Mouse (Mus musculus): ENCODE results near the gene Treml4. TPM values are rescaled to one million over a fixed set of nuclear protein-coding genes. Genes with fewer than 3 reads are reported as not detected.

Treml4 gene
- polyA plus RNA-seq (2015; fragmentation: Nextera tagmentation; extraction: Ambion mirVana) = 0.10 TPM in 1 of 2 replicates, not detected in the other

GRCm38 (mm10) chr17:48263741-48264362 is at the start of gene Treml4:
Treml4 (plus strand) TSS chr17:48264295.

GRCm38 (mm10) chr17:48232518-48232917 is 31.6 kb upstream of the Treml4 start, which contains the start of gene Trem1:
Trem1 (plus strand) TSS chr17:48232768.

GRCm38 (mm10) chr17:48247221-48247928 is 16.7 kb upstream of the Treml4 start, which contains the start of gene Trem3:
Trem3 (plus strand) TSS chr17:48247777.

GRCm38 (mm10) chr17:48299203-48299602 is 35.1 kb downstream of the Treml4 start, which contains the start of gene Treml2:
Treml2 (plus strand) TSS chr17:48299498.

GRCm38 (mm10) chr17:48315905-48316579 is 51.9 kb downstream of the Treml4 start, which contains the start of gene B430306N03Rik:
B430306N03Rik (plus strand) TSS chr17:48316141.

Other genes starting within 250 kb of the Treml4 start
- gene 1700122O11Rik, start 226.0 kb upstream of the Treml4 start, polyA plus RNA-seq (2015; fragmentation: Nextera tagmentation; extraction: Ambion mirVana) = not detected in 2 replicates
- gene 1700067P10Rik, start 175.0 kb upstream of the Treml4 start, polyA plus RNA-seq (2015; fragmentation: Nextera tagmentation; extraction: Ambion mirVana) = not detected in 2 replicates
- gene 9830107B12Rik, start 118.0 kb upstream of the Treml4 start, polyA plus RNA-seq (2015; fragmentation: Nextera tagmentation; extraction: Ambion mirVana) = not detected in 2 replicates
- 0.15 and 0.26 TPM in 2 replicates for gene A530064D06Rik, start 97.0 kb upstream of the Treml4 start, polyA plus RNA-seq (2015; fragmentation: Nextera tagmentation; extraction: Ambion mirVana)
- gene Trem1, start 31.5 kb upstream of the Treml4 start, polyA plus RNA-seq (2015; fragmentation: Nextera tagmentation; extraction: Ambion mirVana) = not detected in 2 replicates
- gene Trem3, start 16.5 kb upstream of the Treml4 start, polyA plus RNA-seq (2015; fragmentation: Nextera tagmentation; extraction: Ambion mirVana) = 0.14 TPM in 1 of 2 replicates, not detected in the other
- gene Treml2, start 35.2 kb downstream of the Treml4 start, polyA plus RNA-seq (2015; fragmentation: Nextera tagmentation; extraction: Ambion mirVana) = 0.04 TPM in 1 of 2 replicates, not detected in the other
- 0.12 and 0.33 TPM in 2 replicates for gene B430306N03Rik, start 51.8 kb downstream of the Treml4 start, polyA plus RNA-seq (2015; fragmentation: Nextera tagmentation; extraction: Ambion mirVana)
- gene Trem2, start 82.1 kb downstream of the Treml4 start, polyA plus RNA-seq (2015; fragmentation: Nextera tagmentation; extraction: Ambion mirVana) = 3.1 and 4.4 TPM in 2 replicates
- gene Treml1, start 95.6 kb downstream of the Treml4 start, polyA plus RNA-seq (2015; fragmentation: Nextera tagmentation; extraction: Ambion mirVana) = 0.13 and 0.27 TPM in 2 replicates
- 3.4 TPM in 2 replicates for gene Nfya, start 145.6 kb downstream of the Treml4 start, polyA plus RNA-seq (2015; fragmentation: Nextera tagmentation; extraction: Ambion mirVana)
- 21.5 and 24.7 TPM in 2 replicates for gene Oard1, start 145.7 kb downstream of the Treml4 start, polyA plus RNA-seq (2015; fragmentation: Nextera tagmentation; extraction: Ambion mirVana)
- gene Apobec2, start 168.6 kb downstream of the Treml4 start, polyA plus RNA-seq (2015; fragmentation: Nextera tagmentation; extraction: Ambion mirVana) = 673 and 703 TPM in 2 replicates
- 0.62 TPM in 1 of 2 replicates, not detected in the other for gene Tspo2, start 187.2 kb downstream of the Treml4 start, polyA plus RNA-seq (2015; fragmentation: Nextera tagmentation; extraction: Ambion mirVana)
- 0.13 TPM in 1 of 2 replicates, not detected in the other for gene Unc5cl, start 190.6 kb downstream of the Treml4 start, polyA plus RNA-seq (2015; fragmentation: Nextera tagmentation; extraction: Ambion mirVana)

Data from skeletal muscle tissue, postnatal 0 days (tissue).